Mouse (Mus musculus): ENCODE results near the gene Fbxw21. TPM values are rescaled to one million over a fixed set of nuclear protein-coding genes. Genes with fewer than 3 reads are reported as not detected.
A peak's percentile ranks its signal among the peaks of the same experiment; 100 is the strongest.

The Fbxw21 gene
- polyA plus RNA-seq, 1 experiment from 2014 or later = not detected

- Histone ChIP-seq H3K4me3 (replicated peaks) (no peak overlapping the region), H3K4me1 (peaks cover 4% of the 10 kb centered on the region; the same call in 1 of the 2 replicates), H3K9me3 (replicated peaks) (no peaks in the 10 kb centered on the region), H3K4me2 (no peak overlapping the region), H3K27ac (no peak overlapping the region), H3K9ac (no peak overlapping the region), H3K36me3 (no peaks in the 10 kb centered on the region), H3K27me3 (no peaks in the 10 kb centered on the region)
- 90% methylated on average over 2 of the region's 2 CpGs for WGBS
- no peak for ATAC-seq (replicated peaks; ENCODE audit: low FRiP score)
These were observed 36.8 kb downstream of the Fbxw21 start for GRCm38 (mm10) chr9:109125043-109125442.

- Histone ChIP-seq H3K4me3 (replicated peaks) (no peak overlapping the region), H3K9me3 (replicated peaks) (no peaks in the 10 kb centered on the region), H3K9ac (no peak overlapping the region), H3K27me3 (no peaks in the 10 kb centered on the region), H3K36me3 (peaks cover 6% of the 10 kb centered on the region), H3K4me1 (peaks cover 4% of the 10 kb centered on the region; the same call in 1 of the 2 replicates), H3K4me2 (no peak overlapping the region), H3K27ac (no peak overlapping the region)
- ATAC-seq (replicated peaks; ENCODE audit: low FRiP score) = no peak
- 91% methylated on average over 3 of the region's 3 CpGs for WGBS
These were observed 37.7 kb downstream of the Fbxw21 start for GRCm38 (mm10) chr9:109124164-109124563.

GRCm38 (mm10) chr9:109123266-109123665, 38.6 kb downstream of the Fbxw21 start:
- no peak overlapping the region for H3K4me2 ChIP-seq
- H3K27me3 ChIP-seq = no peaks in the 10 kb centered on the region
- H3K4me3 ChIP-seq (replicated peaks) = no peak overlapping the region
- 57% methylated on average over 6 of the region's 6 CpGs for WGBS
- peaks cover 4% of the 10 kb centered on the region; the same call in 1 of the 2 replicates for H3K4me1 ChIP-seq
- peak; percentile 22; the same call in 1 of the 2 replicates for ATAC-seq (replicated peaks; ENCODE audit: low FRiP score)
- H3K36me3 ChIP-seq = peaks cover 15% of the 10 kb centered on the region
- H3K27ac ChIP-seq = no peak overlapping the region
- no peak overlapping the region for H3K9ac ChIP-seq
- H3K9me3 ChIP-seq (replicated peaks) = no peaks in the 10 kb centered on the region

GRCm38 (mm10) chr9:109122553-109123085, 39.2 kb downstream of the Fbxw21 start:
- Histone ChIP-seq H3K4me1 (peaks cover 4% of the 10 kb centered on the region; the same call in 1 of the 2 replicates), H3K36me3 (peaks cover 22% of the 10 kb centered on the region), H3K4me3 (replicated peaks) (no peak overlapping the region), H3K9me3 (replicated peaks) (no peaks in the 10 kb centered on the region), H3K27ac (no peak overlapping the region), H3K4me2 (no peak overlapping the region), H3K27me3 (no peaks in the 10 kb centered on the region), H3K9ac (no peak overlapping the region)
- WGBS = 48% methylated on average over 2 of the region's 2 CpGs
- ATAC-seq (replicated peaks; ENCODE audit: low FRiP score) = no peak; the same call in 1 of the 2 replicates

GRCm38 (mm10) chr9:109120956-109121355, 40.9 kb downstream of the Fbxw21 start:
- no peak for ATAC-seq (replicated peaks; ENCODE audit: low FRiP score)
- no peak overlapping the region for H3K27ac ChIP-seq
- no peak overlapping the region for H3K4me2 ChIP-seq
- no peak overlapping the region for H3K4me3 ChIP-seq (replicated peaks)
- no peaks in the 10 kb centered on the region for H3K9me3 ChIP-seq (replicated peaks)
- WGBS = 90% methylated on average over 6 of the region's 6 CpGs
- no peaks in the 10 kb centered on the region for H3K27me3 ChIP-seq
- peaks cover 4% of the 10 kb centered on the region; the same call in 1 of the 2 replicates for H3K4me1 ChIP-seq
- peaks cover 38% of the 10 kb centered on the region for H3K36me3 ChIP-seq
- no peak overlapping the region for H3K9ac ChIP-seq

GRCm38 (mm10) chr9:109119571-109119970, 42.3 kb downstream of the Fbxw21 start:
- no peaks in the 10 kb centered on the region for H3K9me3 ChIP-seq (replicated peaks)
- peaks cover 4% of the 10 kb centered on the region; the same call in 1 of the 2 replicates for H3K4me1 ChIP-seq
- peaks cover 52% of the 10 kb centered on the region for H3K36me3 ChIP-seq
- no peak overlapping the region for H3K4me2 ChIP-seq
- no peak overlapping the region for H3K27ac ChIP-seq
- ATAC-seq (replicated peaks; ENCODE audit: low FRiP score) = no peak
- H3K27me3 ChIP-seq = no peaks in the 10 kb centered on the region
- no peak overlapping the region for H3K4me3 ChIP-seq (replicated peaks)
- WGBS = 89% methylated on average over 9 of the region's 9 CpGs
- H3K9ac ChIP-seq = no peak overlapping the region

- 79% methylated on average over 4 of the region's 4 CpGs for WGBS
- H3K36me3 ChIP-seq = peaks cover 67% of the 10 kb centered on the region
- no peak overlapping the region for H3K4me2 ChIP-seq
These were observed 43.7 kb downstream of the Fbxw21 start for GRCm38 (mm10) chr9:109118106-109118505.

GRCm38 (mm10) chr9:109116205-109116604, 45.6 kb downstream of the Fbxw21 start:
- Histone ChIP-seq H3K4me2 (no peak overlapping the region), H3K27me3 (no peaks in the 10 kb centered on the region), H3K4me1 (no peaks in the 10 kb centered on the region), H3K9me3 (replicated peaks) (no peaks in the 10 kb centered on the region), H3K36me3 (peaks cover 86% of the 10 kb centered on the region), H3K4me3 (replicated peaks) (no peak overlapping the region), H3K27ac (no peak overlapping the region), H3K9ac (no peak overlapping the region)
- 91% methylated on average over 10 of the region's 10 CpGs for WGBS
- no peak for ATAC-seq (replicated peaks; ENCODE audit: low FRiP score)

More at GRCm38 (mm10) chr9:109118106-109118505, 43.7 kb downstream of the Fbxw21 start:
- no peak overlapping the region for H3K27ac ChIP-seq
- H3K9ac ChIP-seq = no peak overlapping the region
- peaks cover 3% of the 10 kb centered on the region; the same call in 1 of the 2 replicates for H3K4me1 ChIP-seq
- H3K9me3 ChIP-seq (replicated peaks) = no peaks in the 10 kb centered on the region
- ATAC-seq (replicated peaks; ENCODE audit: low FRiP score) = no peak
- no peak overlapping the region for H3K4me3 ChIP-seq (replicated peaks)
- H3K27me3 ChIP-seq = no peaks in the 10 kb centered on the region

- no peak overlapping the region for H3K4me2 ChIP-seq
- H3K9me3 ChIP-seq (replicated peaks) = no peaks in the 10 kb centered on the region
- no peaks in the 10 kb centered on the region for H3K27me3 ChIP-seq
- H3K9ac ChIP-seq = no peak overlapping the region
- H3K4me3 ChIP-seq (replicated peaks) = no peak overlapping the region
- no peaks in the 10 kb centered on the region for H3K4me1 ChIP-seq
- H3K27ac ChIP-seq = no peak overlapping the region
- no peak for ATAC-seq (replicated peaks; ENCODE audit: low FRiP score)
- H3K36me3 ChIP-seq = peaks cover 99% of the 10 kb centered on the region
- 90% methylated on average over 7 of the region's 7 CpGs for WGBS
These were observed 47.0 kb downstream of the Fbxw21 start for GRCm38 (mm10) chr9:109114871-109115270.

- WGBS = 94% methylated on average over 11 of the region's 11 CpGs
- no peak for ATAC-seq (replicated peaks; ENCODE audit: low FRiP score)
These were observed 47.6 kb downstream of the Fbxw21 start for GRCm38 (mm10) chr9:109114276-109114675.

GRCm38 (mm10) chr9:109113331-109113730, 48.5 kb downstream of the Fbxw21 start:
- ATAC-seq (replicated peaks; ENCODE audit: low FRiP score) = no peak
- Histone ChIP-seq H3K27ac (no peak overlapping the region), H3K36me3 (peaks cover 100% of the 10 kb centered on the region), H3K27me3 (no peaks in the 10 kb centered on the region), H3K4me1 (peaks cover 5% of the 10 kb centered on the region), H3K9me3 (replicated peaks) (no peaks in the 10 kb centered on the region), H3K4me2 (no peak overlapping the region), H3K9ac (no peak overlapping the region), H3K4me3 (replicated peaks) (no peak overlapping the region)
- 93% methylated on average over 8 of the region's 8 CpGs for WGBS

More at GRCm38 (mm10) chr9:109114276-109114675, 47.6 kb downstream of the Fbxw21 start:
- no peak overlapping the region for H3K9ac ChIP-seq
- no peak overlapping the region for H3K27ac ChIP-seq
- peaks cover 100% of the 10 kb centered on the region for H3K36me3 ChIP-seq
- no peak overlapping the region for H3K4me3 ChIP-seq (replicated peaks)
- H3K4me2 ChIP-seq = no peak overlapping the region
- no peaks in the 10 kb centered on the region for H3K27me3 ChIP-seq
- no peaks in the 10 kb centered on the region for H3K9me3 ChIP-seq (replicated peaks)
- no peaks in the 10 kb centered on the region for H3K4me1 ChIP-seq

- peaks cover 94% of the 10 kb centered on the region for H3K36me3 ChIP-seq
- WGBS = 87% methylated on average over 9 of the region's 9 CpGs
These were observed 50.2 kb downstream of the Fbxw21 start for GRCm38 (mm10) chr9:109111591-109111990.

GRCm38 (mm10) chr9:109111101-109111500, 50.7 kb downstream of the Fbxw21 start:
- ATAC-seq (replicated peaks; ENCODE audit: low FRiP score) = no peak
- Histone ChIP-seq H3K27me3 (no peaks in the 10 kb centered on the region), H3K4me3 (replicated peaks) (no peak overlapping the region), H3K4me2 (no peak overlapping the region), H3K9ac (no peak overlapping the region), H3K4me1 (peaks cover 26% of the 10 kb centered on the region), H3K36me3 (peaks cover 94% of the 10 kb centered on the region), H3K27ac (no peak overlapping the region), H3K9me3 (replicated peaks) (no peaks in the 10 kb centered on the region)
- 81% methylated on average over 4 of the region's 4 CpGs for WGBS

More at GRCm38 (mm10) chr9:109111591-109111990, 50.2 kb downstream of the Fbxw21 start:
- Histone ChIP-seq H3K9me3 (replicated peaks) (no peaks in the 10 kb centered on the region), H3K27me3 (no peaks in the 10 kb centered on the region), H3K4me1 (peaks cover 21% of the 10 kb centered on the region), H3K27ac (no peak overlapping the region), H3K4me2 (no peak overlapping the region), H3K4me3 (replicated peaks) (no peak overlapping the region), H3K9ac (no peak overlapping the region)
- no peak for ATAC-seq (replicated peaks; ENCODE audit: low FRiP score)

All from kidney, embryonic 15.5 days (tissue).